Mouse (Mus musculus): ENCODE measurements around the gene Ces2g. TPM values are rescaled to one million over a fixed set of nuclear protein-coding genes. Genes with fewer than 3 reads are reported as not detected.

Ces2g gene
- polyA plus RNA-seq, 1 experiment from 2014 or later, result not detected

Other genes starting within 250 kb of the Ces2g start
- not detected in 2 replicates for gene Ces2a, start 227.7 kb upstream of the Ces2g start, polyA plus RNA-seq (2014; fragmentation: Nextera tagmentation; extraction: Ambion mirVana)
- 0.13 and 0.20 TPM in 2 replicates for gene Ces2b, start 130.1 kb upstream of the Ces2g start, polyA plus RNA-seq (2014; fragmentation: Nextera tagmentation; extraction: Ambion mirVana)
- not detected in 2 replicates for gene Ces2c, start 114.7 kb upstream of the Ces2g start, polyA plus RNA-seq (2014; fragmentation: Nextera tagmentation; extraction: Ambion mirVana)
- not detected in 2 replicates for gene Ces2e, start 35.5 kb upstream of the Ces2g start, polyA plus RNA-seq (2014; fragmentation: Nextera tagmentation; extraction: Ambion mirVana)
- gene Ces2f, start 14.4 kb upstream of the Ces2g start, polyA plus RNA-seq (2014; fragmentation: Nextera tagmentation; extraction: Ambion mirVana), result not detected in 2 replicates
- not detected in 2 replicates for gene Ces2h, start 39.1 kb downstream of the Ces2g start, polyA plus RNA-seq (2014; fragmentation: Nextera tagmentation; extraction: Ambion mirVana)
- gene Ces3a, start 86.9 kb downstream of the Ces2g start, polyA plus RNA-seq (2014; fragmentation: Nextera tagmentation; extraction: Ambion mirVana), result not detected in 2 replicates
- gene Ces3b, start 122.0 kb downstream of the Ces2g start, polyA plus RNA-seq (2014; fragmentation: Nextera tagmentation; extraction: Ambion mirVana), result not detected in 2 replicates
- gene Ces4a, start 170.1 kb downstream of the Ces2g start, polyA plus RNA-seq (2014; fragmentation: Nextera tagmentation; extraction: Ambion mirVana), result not detected in 2 replicates
- gene Cbfb, start 209.0 kb downstream of the Ces2g start, polyA plus RNA-seq (2014; fragmentation: Nextera tagmentation; extraction: Ambion mirVana), result 105 TPM in 2 replicates